Mouse (Mus musculus) cerebellum, adult 8-10 months (tissue): Measurements from ENCODE around the gene A4galt.
"Not testable (repeated sequence)": the region's sequence is repeated elsewhere in the genome, so short reads cannot be mapped to it uniquely, and the experiment has no call there.

ENCODE experiments used
- DNase-seq: peaks from one replicate; pipeline ENCODE4 v3.0.0; 2022

The A4galt gene

DNA sequence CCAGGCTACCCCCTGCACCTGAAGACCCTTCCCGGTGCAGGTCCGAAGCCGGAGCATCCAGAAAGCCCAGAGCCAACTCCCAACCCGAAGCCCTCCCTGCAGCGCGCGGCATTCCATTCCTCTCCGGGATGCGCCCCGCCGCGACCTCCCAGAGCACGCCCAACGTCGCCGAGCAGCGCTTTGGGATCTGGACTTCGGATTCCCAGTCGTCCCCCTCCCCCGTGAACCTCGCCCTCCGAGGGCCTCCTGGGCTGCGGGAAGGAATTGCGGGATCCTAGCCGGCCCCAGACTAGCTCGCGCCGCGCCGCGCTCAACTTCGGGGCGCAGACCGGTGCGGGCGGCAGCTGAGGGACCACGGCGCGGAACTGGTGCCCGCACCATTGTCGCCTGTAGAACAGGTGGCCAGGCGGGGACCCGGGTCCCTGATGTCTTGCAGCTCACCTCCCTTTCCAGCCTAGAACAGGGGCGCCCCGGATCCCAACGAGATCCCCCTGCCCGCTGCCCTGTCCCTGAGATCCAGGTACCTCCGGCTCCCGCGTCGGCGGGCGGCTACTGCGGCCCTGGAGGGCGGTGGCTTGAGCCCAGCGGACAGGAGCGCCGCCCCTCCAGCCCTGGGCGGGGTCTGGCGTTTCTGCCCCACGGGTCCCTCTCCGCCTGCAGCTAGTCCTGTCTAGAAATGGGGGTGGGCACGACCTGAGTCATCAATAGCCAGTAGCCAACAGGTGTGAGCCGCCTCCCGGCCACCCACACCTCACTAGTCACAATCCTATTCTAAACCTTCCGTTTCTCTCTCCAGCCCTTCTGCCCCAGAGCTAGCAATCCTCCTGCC is at the start of gene A4galt:
A4galt (minus strand) TSS at position 599 of the 829 bp plus-strand sequence.
- DNase-seq = no peak

DNA sequence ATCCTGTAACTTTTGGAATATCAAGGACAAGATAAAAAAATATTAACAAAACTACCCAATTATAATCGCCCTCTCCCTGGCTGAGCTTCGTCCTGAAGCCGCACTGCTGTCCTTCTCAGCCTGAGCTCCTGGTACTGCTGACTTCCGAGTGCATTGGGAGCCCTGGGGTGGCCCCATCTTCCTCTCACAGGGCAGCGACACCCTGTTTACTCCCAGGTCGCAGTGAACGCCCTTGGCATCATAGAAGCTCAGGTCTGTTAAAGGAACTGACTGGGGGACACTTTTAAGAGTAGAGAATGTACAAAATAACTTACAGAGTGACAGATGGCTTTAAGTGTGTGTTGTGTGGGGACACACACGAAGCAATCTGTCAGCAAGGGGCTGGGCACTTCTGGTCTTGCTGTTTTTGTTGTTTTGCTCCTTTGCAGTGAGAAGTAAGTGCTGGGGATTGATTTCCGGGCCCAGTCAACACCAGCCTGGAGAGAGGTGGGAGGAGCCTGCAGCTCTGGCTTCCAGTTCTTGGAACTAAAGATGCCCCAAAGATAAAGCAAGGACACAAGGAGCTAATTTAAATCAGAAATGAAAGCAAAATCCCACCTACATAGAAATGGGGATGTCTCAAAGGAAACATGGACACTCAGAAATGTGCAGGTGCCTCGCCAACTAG is 48.5 kb upstream of the A4galt start:
- no peak for DNase-seq

DNA sequence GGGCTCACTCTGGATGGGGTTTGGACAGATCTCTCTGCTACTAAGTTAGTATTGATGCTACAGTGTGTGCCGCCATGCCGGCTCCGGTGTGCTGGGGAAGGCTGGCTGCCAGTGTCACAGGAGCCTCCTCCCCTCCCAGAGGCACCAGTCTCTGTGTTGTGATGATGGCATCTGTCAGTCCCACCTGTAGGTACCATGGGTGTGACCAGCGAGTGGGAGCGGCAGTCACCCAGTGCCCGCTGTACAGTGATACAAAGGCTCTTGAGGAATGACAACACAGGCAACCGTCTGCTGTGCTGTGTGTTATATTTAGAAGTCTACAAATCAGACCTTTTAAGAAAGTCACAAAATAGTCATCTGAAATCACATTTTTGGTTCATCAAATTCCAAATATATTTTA is 47.9 kb upstream of the A4galt start:
- DNase-seq = no peak

DNA sequence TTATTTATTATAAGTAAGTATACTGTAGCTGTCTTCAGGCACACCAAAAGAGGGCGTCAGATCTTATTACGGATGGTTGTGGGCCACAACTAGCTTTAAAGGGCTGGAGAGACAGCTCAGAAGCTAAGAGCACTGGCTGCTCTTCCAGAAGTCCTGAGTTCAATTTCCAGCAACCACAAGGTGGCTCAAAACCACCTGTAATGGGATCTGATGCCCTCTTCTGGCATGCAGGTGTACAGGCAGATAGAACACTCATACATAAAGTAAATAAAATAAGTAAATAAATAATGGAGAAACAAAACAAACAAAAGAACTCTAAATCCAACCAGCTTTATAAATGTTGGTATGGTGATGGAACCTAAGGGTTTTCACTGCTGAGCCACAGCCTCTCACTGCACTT is 47.2 kb upstream of the A4galt start:
- no peak for DNase-seq

DNA sequence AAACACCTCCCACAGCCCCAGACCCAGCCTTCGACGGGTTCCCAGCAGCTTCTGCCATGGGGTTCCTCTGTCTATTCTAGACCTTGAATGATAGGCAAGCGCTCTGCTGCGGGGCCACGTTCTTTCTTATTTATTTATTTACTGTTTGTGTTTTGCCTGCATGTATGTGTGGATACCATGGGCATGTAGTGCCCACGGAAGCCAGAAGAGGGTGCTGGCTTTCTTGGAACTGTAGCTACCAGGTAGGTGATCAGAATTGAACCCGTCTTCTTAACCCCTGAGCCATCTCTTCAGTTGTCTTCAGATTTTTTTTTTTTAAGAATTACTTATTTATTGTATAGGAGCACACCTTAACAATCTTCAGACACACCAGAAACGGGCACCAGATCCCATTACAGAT is 46.7 kb upstream of the A4galt start:
- DNase-seq = no peak

DNA sequence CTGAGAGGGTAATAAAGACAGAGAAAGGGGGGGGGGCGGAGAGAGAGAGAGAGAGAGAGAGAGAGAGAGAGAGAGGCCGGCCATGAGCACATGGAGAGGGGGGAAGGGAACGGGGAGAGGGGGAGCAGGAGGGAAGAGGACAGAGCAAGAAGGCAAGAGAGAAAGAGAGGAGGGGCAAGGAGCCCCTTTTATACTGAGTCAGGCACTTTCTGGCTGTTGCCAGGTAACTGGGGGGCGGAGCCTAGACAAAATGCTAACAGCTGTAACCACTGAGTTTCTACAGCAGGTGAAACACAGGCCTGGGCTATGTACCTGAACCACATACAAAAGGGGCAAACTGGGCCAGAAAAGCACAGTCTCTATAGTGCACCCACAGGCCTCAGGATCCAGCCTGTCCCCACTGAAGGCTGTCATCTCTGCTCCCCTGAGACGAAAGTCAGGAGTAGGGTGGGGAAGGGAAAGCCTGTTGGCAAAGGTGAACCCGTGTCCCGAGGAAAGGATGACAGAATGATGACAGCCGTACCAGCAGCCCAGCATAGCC is 45.3 kb upstream of the A4galt start:
- no peak for DNase-seq

DNA sequence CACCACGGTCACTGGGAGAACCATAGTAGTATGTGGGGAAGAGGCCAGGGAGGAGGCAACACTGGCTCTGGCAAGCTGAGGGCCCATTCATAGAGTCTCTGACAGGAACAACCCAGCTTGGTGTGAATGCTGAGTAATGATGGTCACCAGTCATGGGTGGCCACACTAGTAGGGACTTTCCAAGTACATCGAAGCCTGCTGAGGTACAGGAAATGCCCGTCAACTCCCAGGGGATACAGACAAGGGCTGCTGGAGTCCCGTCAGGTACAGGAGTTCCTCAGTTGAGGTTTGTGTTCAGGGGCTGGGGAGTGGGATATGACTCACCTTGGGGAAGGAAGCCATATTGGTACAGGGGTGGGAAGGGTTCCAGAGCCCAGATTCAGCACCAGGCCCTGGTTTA is 44.5 kb upstream of the A4galt start:
- no peak for DNase-seq

DNA sequence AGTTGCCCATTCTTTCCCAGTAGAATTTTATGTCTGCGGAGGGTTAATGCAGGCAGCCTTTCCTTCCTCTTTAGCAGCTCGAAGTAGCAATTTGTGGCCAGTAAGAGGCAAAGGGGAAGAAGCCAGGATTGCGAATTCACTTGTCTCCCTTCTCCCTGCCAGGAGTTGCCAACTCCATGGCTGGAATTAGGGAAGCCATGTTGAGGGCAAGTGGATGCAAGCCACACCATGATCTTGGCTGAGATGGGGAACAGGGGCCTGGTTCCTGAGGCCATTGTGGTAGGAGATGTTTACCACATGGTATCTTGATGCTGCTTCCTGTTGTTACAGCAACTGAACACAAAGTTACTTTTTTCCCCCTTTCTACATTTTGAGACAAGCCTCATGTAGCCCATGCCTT is 43.4 kb upstream of the A4galt start:
- DNase-seq = no peak

DNA sequence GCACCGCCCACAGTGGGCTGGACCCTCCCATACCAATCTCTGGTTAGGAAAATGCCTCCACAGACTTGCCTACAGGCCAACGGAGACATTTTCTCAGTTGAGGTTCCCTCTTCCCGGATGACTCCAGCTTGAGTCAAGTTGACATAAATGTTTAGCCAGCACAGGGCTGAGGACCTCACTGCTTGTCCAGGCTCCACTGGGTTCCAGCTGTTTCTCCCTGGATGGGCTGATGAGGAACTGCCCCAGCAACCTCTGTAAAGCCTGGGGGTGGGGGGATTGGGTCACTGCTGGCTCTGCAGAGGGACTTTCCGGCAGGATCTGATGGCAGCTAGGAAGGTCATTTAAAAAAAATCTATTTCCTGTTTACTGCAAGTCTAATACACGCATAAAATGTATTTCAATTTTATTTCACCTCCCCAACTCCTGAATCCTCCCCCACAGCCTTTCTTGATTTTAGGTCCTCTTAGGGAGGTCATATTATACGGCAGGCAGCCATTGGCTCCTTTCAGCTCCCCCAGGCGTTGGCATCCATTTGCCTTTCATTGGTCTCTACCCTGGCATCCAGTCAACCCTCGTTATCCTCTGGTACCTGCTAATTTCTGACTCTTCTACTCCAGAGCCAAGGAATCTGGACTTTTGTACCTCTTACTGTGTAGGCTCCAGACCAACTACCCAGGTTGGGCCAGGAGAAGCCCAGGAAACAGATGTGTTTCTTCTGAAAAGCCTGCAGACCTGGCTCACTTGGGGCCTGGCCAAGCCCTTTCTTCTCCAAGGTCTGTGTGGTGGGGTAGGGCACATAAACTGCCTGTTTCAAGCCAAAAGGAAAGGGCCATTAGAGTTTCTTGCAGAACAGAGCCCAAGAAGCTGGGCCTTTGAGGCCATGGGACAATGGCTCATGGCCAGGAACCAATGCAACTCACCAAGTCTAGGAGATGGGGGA is 42.4 kb upstream of the A4galt start:
- no peak for DNase-seq

DNA sequence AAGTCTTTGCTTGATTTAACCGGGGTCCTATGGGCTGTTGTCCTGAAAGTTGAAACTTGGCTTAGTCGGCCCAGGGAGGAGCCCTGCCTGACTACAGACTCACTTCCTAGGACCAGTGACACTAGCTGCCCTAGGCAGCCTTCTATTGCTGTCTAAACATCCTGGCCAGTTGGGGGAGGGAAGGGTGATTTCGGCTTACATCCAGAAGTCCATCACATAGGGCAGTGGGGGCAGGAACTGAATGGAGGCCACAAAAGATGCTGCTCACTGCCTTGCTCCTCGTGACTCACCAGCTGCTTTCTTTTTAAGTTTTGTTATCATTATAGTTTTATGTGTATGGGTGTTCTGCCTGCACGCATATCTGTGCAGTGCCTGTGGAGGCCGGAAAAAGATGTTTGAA is 41.6 kb upstream of the A4galt start:
- no peak for DNase-seq

DNA sequence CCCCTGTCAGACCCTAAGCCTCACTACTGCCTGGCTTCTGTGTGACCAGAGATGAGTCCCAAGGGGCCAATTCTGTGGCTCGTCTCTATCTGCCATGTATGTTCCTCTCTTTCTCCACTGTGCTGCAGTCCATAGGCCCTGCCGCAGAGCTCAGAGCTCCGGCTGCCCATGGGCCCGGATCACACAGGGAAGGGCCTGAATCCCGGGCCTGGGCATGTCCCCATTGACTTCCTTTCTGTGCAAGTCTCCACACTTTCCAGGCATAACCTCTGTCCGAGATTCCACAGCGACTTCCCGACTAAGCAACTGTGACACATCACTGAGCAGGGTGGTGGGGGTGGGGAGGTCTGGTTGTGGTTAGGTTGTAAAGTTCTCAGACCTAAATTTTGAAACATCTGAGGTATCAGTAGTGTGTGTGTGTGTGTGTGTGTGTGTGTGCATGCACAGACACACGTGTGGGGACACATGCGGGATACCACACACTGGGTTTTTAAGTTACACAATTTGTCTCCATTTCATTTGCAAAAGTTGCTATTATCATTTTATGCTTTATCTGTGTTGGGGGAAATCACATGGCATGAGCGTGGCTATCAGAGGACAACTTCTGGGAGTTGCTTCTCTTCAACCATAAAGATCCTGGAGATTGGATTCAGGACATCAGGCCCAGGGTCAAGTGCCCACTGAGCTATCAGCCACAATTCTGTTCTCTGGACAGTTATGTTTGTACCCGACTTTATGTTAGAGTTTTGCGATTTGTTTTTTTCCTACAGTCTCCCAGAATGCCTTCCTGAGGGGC is 40.9 kb upstream of the A4galt start:
- no peak for DNase-seq

DNA sequence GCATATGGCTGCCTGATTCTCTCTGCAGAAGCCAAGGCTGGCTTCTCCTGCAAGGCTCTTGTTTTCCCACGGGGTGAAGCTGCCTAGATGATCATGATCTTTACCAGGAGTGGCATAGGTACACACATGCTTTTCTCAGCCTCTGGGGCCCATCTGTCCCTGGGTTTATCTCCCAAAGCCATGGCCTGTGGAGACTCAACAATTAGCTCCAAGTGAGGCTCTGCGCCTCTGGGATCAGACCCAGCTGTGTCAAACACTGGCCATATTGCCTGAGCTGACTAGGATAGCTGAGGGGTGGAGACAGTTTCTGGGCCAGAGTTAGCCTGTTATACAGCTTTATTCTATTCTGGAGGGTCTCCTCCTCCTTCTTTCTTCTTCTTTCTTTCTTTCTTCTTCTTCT is 39.3 kb upstream of the A4galt start:
- DNase-seq = no peak

DNA sequence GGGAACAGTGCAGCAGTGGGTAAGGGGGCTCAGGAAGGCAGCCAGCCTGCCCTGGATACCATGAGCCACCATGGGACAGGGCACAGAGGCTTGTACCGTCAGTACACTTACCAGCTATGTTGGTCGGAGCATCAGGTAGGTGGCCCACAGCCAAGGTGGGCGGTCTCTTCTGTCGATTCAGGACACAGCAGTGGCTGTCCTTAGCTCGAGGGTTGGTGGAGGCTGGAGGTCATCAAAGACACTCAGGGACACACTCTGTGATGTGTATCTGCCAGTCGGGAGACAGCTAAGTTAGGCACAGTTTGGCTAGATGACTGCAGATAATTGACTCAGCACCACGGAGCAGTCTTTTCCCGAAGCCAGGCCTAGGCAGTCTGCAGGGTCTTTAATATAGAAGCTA is 33.3 kb upstream of the A4galt start:
- DNase-seq = no peak

DNA sequence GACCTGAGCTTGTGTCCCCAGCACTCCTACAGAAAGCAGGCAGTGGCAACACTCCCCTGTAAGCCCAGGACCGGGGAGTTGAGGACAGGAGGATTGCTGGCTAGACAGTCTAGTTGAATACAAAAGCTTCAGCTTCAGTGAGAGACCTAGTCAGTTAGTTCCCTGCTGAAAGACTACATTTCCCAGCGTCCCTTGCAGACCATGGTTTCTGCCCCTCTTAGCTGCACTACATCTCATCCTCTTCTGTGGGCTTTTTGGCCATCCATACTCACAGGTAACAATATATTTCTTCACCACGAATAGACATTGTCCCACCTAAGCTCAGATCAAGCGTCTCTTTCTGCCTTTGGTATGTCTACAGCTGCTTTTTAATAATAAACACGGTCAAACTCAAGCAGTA is 30.8 kb upstream of the A4galt start:
- no peak for DNase-seq

DNA sequence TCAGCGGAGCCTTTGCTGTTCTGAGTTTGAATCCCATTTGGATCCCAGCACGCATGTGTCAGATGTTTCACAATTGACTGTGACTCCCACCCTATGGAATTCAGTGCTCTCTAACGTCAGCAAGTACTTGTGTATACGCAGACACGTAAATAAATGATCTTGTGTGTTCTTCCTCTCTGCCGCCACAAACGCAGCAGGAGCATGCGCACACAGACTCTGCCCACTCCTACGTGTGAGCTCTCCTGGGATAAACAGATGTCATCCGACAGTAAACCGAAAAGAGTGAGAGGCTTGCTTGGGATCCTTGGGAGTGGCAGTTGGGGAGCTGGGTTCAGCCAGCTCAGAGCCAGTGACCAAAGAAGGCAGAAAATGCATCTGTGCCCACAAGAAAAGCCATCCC is 29.7 kb upstream of the A4galt start:
- DNase-seq = no peak

DNA sequence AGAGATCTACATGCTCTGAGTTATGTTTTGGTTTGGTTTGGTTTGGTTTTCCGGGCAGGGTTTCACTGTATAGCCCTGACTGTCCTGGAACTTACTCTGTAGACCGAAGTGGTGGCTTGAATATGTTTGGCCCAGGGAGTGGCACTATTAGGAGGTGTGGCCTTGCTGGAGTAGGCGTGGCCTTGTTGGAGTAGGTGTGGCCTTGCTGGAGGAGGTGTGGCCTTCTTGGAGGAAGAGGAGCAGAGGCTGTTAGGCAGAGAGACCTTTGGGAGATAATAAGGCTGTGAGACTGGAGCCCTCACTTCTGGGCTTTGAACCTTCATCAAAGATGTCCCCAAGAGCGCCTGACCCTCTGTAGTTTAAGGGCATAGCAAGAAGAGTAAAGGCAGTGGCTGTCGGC is 27.0 kb upstream of the A4galt start:
- no peak for DNase-seq

DNA sequence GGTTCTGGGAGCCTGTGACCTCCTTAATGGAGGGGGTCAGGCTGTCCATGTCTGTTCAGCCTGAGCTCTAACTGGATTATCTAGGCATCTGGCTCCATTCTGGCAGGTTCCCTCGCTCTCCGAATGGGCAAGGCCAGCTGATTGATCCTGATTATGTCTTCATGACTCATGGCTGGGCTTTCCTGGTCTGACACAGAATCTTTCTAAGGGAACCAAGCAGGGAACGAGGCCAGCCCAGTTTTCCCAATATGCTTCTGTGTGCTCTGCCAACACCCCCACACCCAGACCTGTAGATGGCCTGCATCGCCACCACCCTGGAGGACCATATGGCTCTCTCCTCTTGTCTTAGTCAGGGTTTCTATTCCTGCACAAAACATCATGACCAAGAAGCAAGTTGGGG is 25.9 kb upstream of the A4galt start:
- peak; percentile 50 for DNase-seq

DNA sequence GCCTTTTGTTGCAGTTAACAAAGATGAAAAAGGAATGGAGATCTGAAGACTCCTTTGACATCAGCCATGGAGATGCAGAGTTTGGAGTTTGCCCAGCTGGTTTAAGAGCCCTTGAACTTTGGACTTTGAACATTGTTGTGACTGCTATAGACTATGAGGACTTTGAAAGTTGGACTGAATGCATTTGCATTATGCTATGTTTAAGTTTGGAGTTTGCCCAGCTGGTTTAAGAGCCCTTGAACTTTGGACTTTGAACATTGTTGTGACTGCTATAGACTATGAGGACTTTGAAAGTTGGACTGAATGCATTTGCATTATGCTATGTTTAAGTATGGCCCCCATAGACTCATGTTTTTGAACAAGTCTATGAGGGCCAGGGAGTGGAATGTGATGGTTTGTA is 22.7 kb upstream of the A4galt start:
- DNase-seq = not testable (repeated sequence)

DNA sequence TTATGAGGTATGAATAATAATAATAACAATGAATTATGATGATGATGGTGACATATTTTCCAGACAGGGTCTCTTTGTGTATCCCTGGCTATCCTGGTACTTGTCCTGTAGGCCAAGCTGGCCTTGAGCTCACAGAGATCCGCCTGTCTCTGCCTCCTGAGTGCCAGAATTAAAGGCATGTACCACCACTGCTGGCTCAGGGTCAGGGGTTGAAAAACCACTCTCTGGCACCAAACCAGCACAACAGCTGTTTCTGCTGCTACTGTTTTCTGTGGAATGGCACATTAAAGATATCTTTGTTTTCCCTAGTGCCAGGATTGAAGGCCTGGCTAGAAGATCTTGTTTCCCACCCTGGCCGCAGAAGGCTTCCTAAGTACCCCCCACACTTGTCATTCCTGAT is 21.4 kb upstream of the A4galt start:
- DNase-seq = no peak

DNA sequence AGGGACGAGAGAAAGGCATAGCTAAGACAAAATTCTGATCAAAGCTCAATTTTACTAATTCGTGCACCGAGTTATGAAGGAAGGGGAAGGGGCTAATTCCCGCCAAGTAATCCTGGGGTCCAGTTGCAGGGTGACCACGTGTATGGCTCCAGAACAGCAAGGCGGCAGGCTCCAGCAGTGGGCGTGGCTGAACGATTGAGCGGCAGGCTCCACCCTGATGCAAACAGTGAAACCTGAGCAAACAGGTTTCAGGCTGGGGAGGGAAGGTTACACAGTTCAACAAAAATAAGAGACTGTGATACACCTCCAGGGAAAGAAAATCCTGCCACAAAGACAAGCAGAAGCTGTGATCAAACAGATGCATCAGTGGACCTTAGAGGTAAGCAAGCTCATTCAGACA is 19.6 kb upstream of the A4galt start:
- not testable (repeated sequence) for DNase-seq

DNA sequence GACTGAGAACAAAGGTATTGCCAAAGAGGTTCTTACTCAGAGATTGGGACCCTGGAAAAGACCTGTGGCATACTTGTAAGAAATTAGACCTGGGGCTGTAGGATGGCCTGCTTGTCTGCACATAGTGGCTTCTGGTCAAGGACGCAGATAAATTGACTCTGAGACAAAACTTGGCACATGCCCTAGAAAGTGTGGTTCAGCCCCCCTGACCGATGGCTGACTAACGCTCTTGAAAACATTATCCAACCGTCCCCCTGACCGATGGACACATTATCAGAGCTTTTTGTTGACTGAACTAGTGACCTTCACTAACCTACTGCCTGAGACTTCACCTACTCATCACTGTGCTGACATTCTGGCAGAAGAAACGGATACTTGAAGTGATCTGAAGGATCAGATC is 18.4 kb upstream of the A4galt start:
- DNase-seq = not testable (repeated sequence)

DNA sequence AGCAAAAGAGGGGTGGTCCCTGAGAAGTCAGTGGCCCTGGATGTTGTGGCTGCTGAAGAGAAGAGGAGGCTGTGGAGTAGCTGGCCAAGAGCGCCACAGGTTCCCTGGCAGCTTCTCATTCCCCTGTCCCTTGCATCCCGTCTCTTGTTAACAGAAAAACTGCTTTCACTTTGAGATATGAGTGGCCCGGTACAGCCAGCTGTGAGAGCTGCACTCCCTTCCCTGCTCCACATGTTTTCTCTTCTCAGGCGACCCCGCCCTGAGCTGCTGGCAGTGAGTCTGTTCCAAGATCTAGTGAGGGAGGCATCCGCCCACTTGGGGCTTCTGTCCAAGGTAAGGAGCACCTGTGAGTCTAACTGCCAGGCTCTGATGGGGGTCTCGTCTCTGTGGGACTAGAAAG is 16.9 kb upstream of the A4galt start:
- not testable (repeated sequence) for DNase-seq
